Mouse (Mus musculus) limb, embryonic 12.5 days (tissue): ENCODE data around the gene Cdh4. TPM values are rescaled to one million over a fixed set of nuclear protein-coding genes. Genes with fewer than 3 reads are reported as not detected.

Source experiments
- ATAC-seq: fragments of 200-750 bp; cut with Nextera tagmentation; 2 replicates; pipeline ENCODE4 v1.8.0; 2017; ENCODE audit warnings: low read depth, moderate TSS enrichment; ENCODE audit not compliant: insufficient number of reproducible peaks, insufficient read depth, low FRiP score, low TSS enrichment
- H3K27ac ChIP-seq: fragments of 300-500 bp; sonication (generic); 2 replicates; pipeline ENCODE4 v1.5.1; 2016; ENCODE audit warnings: mild to moderate bottlenecking, moderate library complexity
- H3K27me3 ChIP-seq: fragments of 300-500 bp; sonication (generic); 2 replicates; pipeline ENCODE4 v1.6.1; 2016; ENCODE audit warnings: mild to moderate bottlenecking, moderate library complexity
- H3K36me3 ChIP-seq: fragments of 300-500 bp; sonication (generic); 2 replicates; pipeline ENCODE4 v1.6.1; 2016; ENCODE audit warnings: mild to moderate bottlenecking, moderate library complexity
- H3K4me1 ChIP-seq: fragments of 300-500 bp; sonication (generic); replicated peaks from 2 replicates; pipeline ENCODE4 v1.6.1; 2016
- H3K4me2 ChIP-seq: fragments of 300-500 bp; sonication (generic); 2 replicates; pipeline ENCODE4 v1.6.1; 2016; ENCODE audit warnings: mild to moderate bottlenecking, moderate library complexity
- H3K4me3 ChIP-seq: fragments of 300-500 bp; sonication (generic); replicated peaks from 2 replicates; pipeline ENCODE4 v1.5.1; 2016; ENCODE audit warnings: mild to moderate bottlenecking
- H3K9ac ChIP-seq: fragments of 300-500 bp; sonication (generic); replicated peaks from 2 replicates; pipeline ENCODE4 v1.6.1; 2016; ENCODE audit warnings: mild to moderate bottlenecking, moderate library complexity
- H3K9me3 ChIP-seq: fragments of 300-500 bp; sonication (generic); 2 replicates; pipeline ENCODE4 v1.6.1; 2016; ENCODE audit warnings: mild to moderate bottlenecking, moderate library complexity
- WGBS: fragments of 180-500 bp; shearing (Covaris S2); methylation state at CpG from one replicate; pipeline ENCODE4 v1.1.7; 2016; 5-methylcytosine and 5-hydroxymethylcytosine counted together
- polyA plus RNA-seq: library from polyadenylated mRNA; unstranded; fragments of >200 nt; fragmentation: Nextera tagmentation; extraction: Ambion mirVana; gene quantifications from 2 replicates; pipeline ENCODE4 v1.2.1, GENCODE M21; 2016

Cdh4 gene
- polyA plus RNA-seq, 1 experiment from 2014 or later, result 9.3 TPM

DNA sequence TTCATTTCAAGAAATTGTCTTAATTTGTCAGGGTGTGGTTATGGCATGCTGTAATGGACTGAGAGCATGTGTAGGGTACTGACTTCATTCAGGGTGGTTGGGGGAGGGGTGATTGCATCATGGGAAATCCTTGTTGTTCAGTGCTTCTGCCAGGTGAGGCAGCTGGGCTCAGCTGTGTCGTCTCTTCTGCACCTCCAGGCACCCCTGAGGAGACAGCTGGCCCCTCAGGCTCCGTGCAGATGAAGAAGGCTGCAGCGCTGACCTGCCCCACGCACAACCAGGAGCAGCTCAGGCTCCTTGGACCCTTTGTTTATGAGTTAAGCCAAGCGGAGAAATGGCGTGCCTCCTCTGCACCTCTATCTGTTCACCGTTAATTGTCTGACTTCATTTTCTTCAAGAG lies 77.7 kb downstream of the Cdh4 start:
- no peak overlapping the region for H3K27ac ChIP-seq
- H3K4me3 ChIP-seq, result no peak overlapping the region
- no peak overlapping the region for H3K9ac ChIP-seq
- H3K9me3 ChIP-seq, result no peaks in the 10 kb centered on the region
- no peaks in the 10 kb centered on the region for H3K36me3 ChIP-seq
- no peak overlapping the region for H3K4me2 ChIP-seq
- no peak for ATAC-seq
- 50% methylated on average over 7 of the region's 7 CpGs for WGBS
- H3K4me1 ChIP-seq, result peaks cover 55% of the 10 kb centered on the region
- peaks cover 8% of the 10 kb centered on the region; the same call in 1 of the 2 replicates for H3K27me3 ChIP-seq

DNA sequence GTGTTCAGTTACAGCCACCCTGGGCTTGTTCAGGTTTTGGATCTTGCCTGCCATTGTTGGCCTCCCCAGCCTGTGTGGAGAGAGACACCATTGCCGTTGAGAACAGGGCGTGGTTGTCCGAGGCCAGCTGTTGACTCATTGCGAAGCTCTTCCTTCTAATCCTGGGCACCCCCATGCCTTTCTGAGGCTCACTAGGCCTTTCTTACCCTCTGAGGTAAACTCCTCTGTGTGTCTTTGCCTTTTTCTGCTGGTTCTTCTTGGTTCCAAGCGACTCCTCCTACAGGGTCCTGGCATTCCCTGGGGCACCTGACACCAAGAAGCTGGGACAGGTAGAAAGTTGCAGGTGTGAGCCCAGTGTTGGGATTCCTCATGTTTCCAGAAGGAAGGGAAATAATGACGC lies 78.7 kb downstream of the Cdh4 start:
- no peaks in the 10 kb centered on the region for H3K9me3 ChIP-seq
- peaks cover 8% of the 10 kb centered on the region; the same call in 1 of the 2 replicates for H3K27me3 ChIP-seq
- H3K9ac ChIP-seq, result no peak overlapping the region
- 0 out of 2 replicates have a peak overlapping the region, but pooled peaks have one; percentile 7 for H3K27ac ChIP-seq
- H3K36me3 ChIP-seq, result no peaks in the 10 kb centered on the region
- H3K4me1 ChIP-seq, result peaks cover 51% of the 10 kb centered on the region
- no peak overlapping the region for H3K4me2 ChIP-seq
- 83% methylated on average over 6 of the region's 6 CpGs for WGBS
- ATAC-seq, result no peak
- no peak overlapping the region for H3K4me3 ChIP-seq

DNA sequence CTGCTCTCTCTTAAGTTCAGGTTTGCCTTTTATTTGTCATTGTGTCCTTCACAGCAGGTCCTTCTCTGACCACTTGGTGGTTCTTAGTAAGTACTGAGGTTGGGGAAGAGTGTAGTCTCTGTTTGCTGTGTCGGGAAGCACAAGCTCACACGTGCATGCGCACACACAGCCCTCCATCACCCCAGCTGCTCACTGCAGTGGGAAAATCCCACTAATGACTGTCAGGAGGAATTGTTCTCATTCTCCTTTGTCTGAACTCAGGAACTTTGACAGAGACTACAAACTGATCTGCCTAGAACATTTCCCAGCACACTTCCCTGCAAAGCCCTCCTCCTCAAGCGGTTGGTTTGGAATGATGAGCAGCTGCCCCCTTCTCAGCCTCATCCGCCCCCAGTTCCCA lies 79.2 kb downstream of the Cdh4 start:
- Histone ChIP-seq H3K4me2 (peak overlapping the region; percentile 15), H3K36me3 (no peaks in the 10 kb centered on the region), H3K27me3 (peaks cover 8% of the 10 kb centered on the region; the same call in 1 of the 2 replicates), H3K9me3 (no peaks in the 10 kb centered on the region), H3K9ac (no peak overlapping the region), H3K27ac (peak overlapping the region; percentile 76), H3K4me1 (peaks cover 51% of the 10 kb centered on the region), H3K4me3 (no peak overlapping the region)
- ATAC-seq, result no peak
- 46% methylated on average over 5 of the region's 5 CpGs for WGBS

DNA sequence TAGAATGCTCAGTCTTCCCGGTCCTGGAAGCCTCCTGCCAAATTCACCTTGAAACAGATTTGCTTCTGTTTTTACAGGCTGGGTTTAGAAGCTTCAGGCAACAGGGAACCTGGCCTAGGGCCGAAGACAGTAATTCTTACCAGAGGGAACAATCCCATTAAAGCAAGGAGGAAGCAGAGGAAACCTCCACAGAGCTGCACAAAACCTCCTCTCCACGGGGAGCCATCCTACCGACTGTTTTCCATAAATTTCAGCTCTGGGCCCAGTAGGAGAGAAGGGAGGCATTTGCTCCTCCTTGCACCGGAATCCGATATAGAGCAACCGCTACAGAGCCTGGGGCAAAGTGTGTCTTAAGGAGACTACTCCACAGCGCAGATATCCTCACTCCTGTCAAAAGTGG lies 79.9 kb downstream of the Cdh4 start:
- no peak overlapping the region for H3K9ac ChIP-seq
- WGBS, result 8% methylated on average over 8 of the region's 8 CpGs
- peaks cover 4% of the 10 kb centered on the region; the same call in 1 of the 2 replicates for H3K27me3 ChIP-seq
- no peaks in the 10 kb centered on the region for H3K36me3 ChIP-seq
- H3K4me3 ChIP-seq, result no peak overlapping the region
- peak overlapping the region; percentile 15 for H3K4me2 ChIP-seq
- peak overlapping the region; percentile 76 for H3K27ac ChIP-seq
- H3K4me1 ChIP-seq, result peaks cover 51% of the 10 kb centered on the region
- peak; percentile 18; the same call in 1 of the 2 replicates for ATAC-seq
- H3K9me3 ChIP-seq, result no peaks in the 10 kb centered on the region

DNA sequence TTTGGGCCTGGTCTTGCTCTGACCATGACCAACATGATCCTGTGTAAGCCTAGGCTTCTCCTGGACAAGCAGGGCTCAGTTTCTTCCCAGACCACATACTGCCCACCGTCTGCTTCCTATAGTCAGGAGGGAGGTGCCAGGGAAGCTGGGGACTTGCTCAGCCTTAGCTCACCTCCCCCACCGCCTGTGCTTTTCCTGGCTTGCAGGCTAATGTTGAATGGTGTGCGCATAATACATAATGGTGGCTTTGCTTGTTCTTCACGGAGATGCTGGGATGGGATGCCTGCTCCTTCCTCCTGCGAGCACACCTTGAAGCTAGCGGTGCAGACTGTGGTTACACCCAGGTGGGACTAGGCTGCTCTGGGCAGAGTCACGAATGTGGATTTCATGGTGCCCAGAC lies 84.7 kb downstream of the Cdh4 start:
- Histone ChIP-seq H3K4me1 (peaks cover 24% of the 10 kb centered on the region), H3K27me3 (peaks cover 4% of the 10 kb centered on the region; the same call in 1 of the 2 replicates), H3K9me3 (no peaks in the 10 kb centered on the region), H3K9ac (no peak overlapping the region), H3K27ac (no peak overlapping the region), H3K4me3 (no peak overlapping the region), H3K4me2 (no peak overlapping the region), H3K36me3 (no peaks in the 10 kb centered on the region)
- no peak for ATAC-seq
- WGBS, result 65% methylated on average over 7 of the region's 7 CpGs

DNA sequence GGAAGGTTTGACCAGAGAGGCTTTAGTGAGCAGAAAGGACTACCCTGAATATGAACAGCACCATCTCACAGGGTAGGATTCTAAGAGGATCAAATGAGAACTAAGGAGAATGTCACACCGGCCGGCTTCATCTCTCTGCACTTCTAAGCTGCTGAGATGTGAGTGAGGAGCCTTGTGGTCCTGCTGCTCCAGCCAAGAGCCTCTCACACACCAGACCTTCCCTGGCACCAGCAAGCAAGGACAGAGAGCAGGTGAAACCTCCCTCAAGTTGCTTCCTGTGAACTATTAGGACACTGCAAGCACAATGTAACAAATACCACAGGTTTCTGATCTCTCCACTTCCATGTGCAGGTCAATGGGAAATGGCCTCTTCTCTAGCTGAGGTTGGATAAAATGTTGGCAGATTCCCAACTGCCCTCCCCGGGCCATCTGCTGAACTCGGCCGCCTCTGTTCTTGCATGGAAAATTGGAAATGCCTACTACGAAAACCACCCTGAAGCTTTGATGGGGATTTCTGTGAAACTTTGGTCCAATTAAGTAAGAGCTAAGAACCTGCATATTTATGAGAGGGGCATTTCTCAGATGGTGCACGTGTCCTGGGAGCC lies 88.3 kb downstream of the Cdh4 start:
- Histone ChIP-seq H3K9me3 (no peaks in the 10 kb centered on the region), H3K27me3 (0 out of 2 replicates have a peak, but pooled peaks cover 4% of the 10 kb centered on the region), H3K36me3 (no peaks in the 10 kb centered on the region), H3K9ac (no peak overlapping the region), H3K4me3 (no peak overlapping the region), H3K27ac (no peak overlapping the region), H3K4me2 (no peak overlapping the region), H3K4me1 (peaks cover 15% of the 10 kb centered on the region)
- ATAC-seq, result no peak
- WGBS, result 69% methylated on average over 7 of the region's 7 CpGs

DNA sequence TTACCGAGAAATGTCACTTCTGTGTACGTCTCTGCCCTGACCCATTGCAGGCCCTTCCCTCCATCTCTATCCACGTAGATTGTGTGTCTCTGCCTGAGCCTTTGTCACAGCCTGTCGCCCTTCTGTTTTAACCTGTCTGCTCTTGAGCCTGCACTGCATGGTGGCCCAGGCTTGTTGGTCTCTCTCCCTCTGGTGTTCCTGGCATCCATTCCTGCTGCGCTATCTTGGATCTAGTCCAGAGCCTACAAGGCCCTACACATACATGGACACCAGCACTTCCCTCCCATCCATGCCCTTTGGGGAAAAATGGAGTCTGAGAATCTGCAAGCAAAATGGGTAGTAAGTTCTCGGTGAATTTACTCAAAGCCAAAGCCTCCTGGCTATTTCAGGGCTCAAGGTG lies 91.0 kb downstream of the Cdh4 start:
- ATAC-seq, result no peak
- H3K27me3 ChIP-seq, result peaks cover 13% of the 10 kb centered on the region; the same call in 1 of the 2 replicates
- no peak overlapping the region for H3K4me2 ChIP-seq
- H3K9me3 ChIP-seq, result no peaks in the 10 kb centered on the region
- peaks cover 29% of the 10 kb centered on the region for H3K4me1 ChIP-seq
- no peak overlapping the region for H3K4me3 ChIP-seq
- H3K27ac ChIP-seq, result no peak overlapping the region
- WGBS, result 80% methylated on average over 6 of the region's 6 CpGs
- no peak overlapping the region for H3K9ac ChIP-seq
- H3K36me3 ChIP-seq, result no peaks in the 10 kb centered on the region

DNA sequence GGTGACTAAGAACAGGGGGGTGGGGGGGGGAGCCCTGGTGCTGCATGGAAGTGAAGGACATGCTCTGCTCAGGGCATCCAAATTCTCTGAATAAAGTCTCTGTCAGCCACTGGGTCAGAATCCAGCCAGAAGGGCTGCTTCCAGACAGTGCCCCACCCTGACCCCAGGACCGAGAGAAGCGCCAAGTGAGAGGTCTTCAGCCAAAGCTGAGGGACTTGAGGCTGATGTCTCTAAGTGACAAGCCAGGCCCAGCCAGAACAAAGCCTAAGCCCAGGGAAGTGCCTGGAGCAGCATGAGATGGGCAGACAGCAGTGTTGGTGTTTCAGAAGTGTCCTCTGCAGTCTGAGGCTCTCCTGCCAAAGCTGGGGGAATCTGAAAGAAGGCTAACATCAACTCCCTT lies 91.7 kb downstream of the Cdh4 start:
- Histone ChIP-seq H3K27ac (no peak overlapping the region), H3K27me3 (peaks cover 13% of the 10 kb centered on the region; the same call in 1 of the 2 replicates)

DNA sequence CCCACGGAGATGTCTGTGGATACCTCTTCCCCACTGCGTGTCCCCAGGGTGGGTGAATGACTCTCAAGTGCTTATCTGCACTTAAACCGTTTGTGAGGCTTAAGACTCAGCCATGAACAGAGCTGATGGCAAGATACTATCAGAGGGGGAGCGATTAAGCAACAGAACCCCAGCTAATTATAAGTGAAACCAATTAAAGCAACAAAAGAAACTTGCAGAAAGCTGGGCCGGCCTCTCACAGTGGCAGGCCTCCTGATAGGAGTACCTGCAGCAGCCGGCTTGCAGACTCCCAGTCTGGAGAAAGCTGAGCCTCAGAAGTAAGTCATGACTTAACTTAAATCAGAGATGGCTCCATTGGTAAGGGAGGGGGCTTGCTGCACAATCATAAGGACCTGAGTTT lies 93.0 kb downstream of the Cdh4 start:
- H3K4me2 ChIP-seq, result no peak overlapping the region
- H3K9me3 ChIP-seq, result no peaks in the 10 kb centered on the region
- H3K9ac ChIP-seq, result no peak overlapping the region
- peaks cover 15% of the 10 kb centered on the region for H3K27me3 ChIP-seq
- H3K27ac ChIP-seq, result no peak overlapping the region
- no peak overlapping the region for H3K4me3 ChIP-seq
- H3K36me3 ChIP-seq, result no peaks in the 10 kb centered on the region
- H3K4me1 ChIP-seq, result peaks cover 46% of the 10 kb centered on the region
- 17% methylated on average over 6 of the region's 6 CpGs for WGBS
- no peak for ATAC-seq

More for the DNA sequence above, 91.7 kb downstream of the Cdh4 start:
- ATAC-seq, result no peak
- no peaks in the 10 kb centered on the region for H3K36me3 ChIP-seq
- 85% methylated on average over 2 of the region's 2 CpGs for WGBS
- H3K9ac ChIP-seq, result no peak overlapping the region
- no peaks in the 10 kb centered on the region for H3K9me3 ChIP-seq
- no peak overlapping the region for H3K4me2 ChIP-seq
- H3K4me1 ChIP-seq, result peaks cover 36% of the 10 kb centered on the region
- H3K4me3 ChIP-seq, result no peak overlapping the region

DNA sequence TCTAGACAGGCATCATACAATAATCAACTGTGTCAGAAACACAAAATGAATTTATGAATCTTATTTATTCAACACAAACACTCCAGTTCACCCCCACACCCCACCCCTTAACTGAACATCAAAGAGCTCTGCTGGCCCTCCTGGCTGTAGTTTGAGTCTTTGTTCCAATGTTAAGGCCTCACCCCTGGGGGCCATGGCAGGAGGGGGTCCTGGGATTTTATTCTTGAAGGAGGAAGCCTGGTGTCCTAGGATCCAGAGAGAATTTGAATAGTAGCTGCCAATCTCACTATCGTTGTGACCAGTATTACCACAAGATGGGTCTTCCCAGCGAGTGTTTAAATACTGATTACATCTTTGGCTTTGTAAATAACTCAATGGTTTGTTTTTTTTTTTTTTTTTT lies 94.5 kb downstream of the Cdh4 start:
- Histone ChIP-seq H3K9me3 (no peaks in the 10 kb centered on the region), H3K9ac (no peak overlapping the region), H3K27me3 (peaks cover 15% of the 10 kb centered on the region), H3K4me1 (peaks cover 40% of the 10 kb centered on the region), H3K4me3 (no peak overlapping the region), H3K4me2 (no peak overlapping the region), H3K36me3 (no peaks in the 10 kb centered on the region), H3K27ac (no peak overlapping the region)
- ATAC-seq, result no peak
- 7% methylated on average over 2 of the region's 2 CpGs for WGBS

DNA sequence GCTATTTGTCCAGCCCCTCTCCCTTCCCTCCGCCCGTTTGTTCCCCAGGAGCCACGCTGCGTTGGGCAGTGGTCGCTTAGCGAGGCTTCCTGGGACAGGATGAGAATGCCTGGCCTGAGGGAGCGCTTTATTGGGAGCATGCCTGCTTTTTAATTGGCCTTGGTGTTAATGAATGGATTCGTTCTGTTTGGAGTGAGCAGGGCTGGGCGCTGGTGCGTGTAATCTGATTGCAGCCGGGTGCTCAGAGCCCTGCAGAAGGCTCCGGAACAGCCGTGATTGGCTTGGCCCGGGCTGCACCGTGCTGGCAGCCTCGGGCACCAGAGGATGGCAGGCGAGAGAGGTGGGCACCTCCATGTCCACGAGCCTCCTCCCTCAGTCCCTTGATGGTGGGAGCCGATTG lies 95.2 kb downstream of the Cdh4 start:
- peak; percentile 56; the same call in 1 of the 2 replicates for ATAC-seq
- no peak overlapping the region for H3K4me3 ChIP-seq
- H3K4me1 ChIP-seq, result peaks cover 40% of the 10 kb centered on the region
- H3K36me3 ChIP-seq, result no peaks in the 10 kb centered on the region
- H3K27ac ChIP-seq, result no peak overlapping the region
- no peak overlapping the region; the same call in 1 of the 2 replicates for H3K9ac ChIP-seq
- WGBS, result 4% methylated on average over 19 of the region's 19 CpGs
- H3K4me2 ChIP-seq, result peak overlapping the region; percentile 43
- H3K27me3 ChIP-seq, result peaks cover 15% of the 10 kb centered on the region
- H3K9me3 ChIP-seq, result no peaks in the 10 kb centered on the region
